Mouse (Mus musculus): ENCODE results near the gene Dach1. TPM values are rescaled to one million over a fixed set of nuclear protein-coding genes. Genes with fewer than 3 reads are reported as not detected.

The Dach1 gene
- polyA plus RNA-seq, 1 experiment from 2014 or later: 15.4 TPM

- Histone ChIP-seq H3K36me3 (replicated peaks) (peaks cover 9% of the 10 kb centered on the region; the same call in 1 of the 2 replicates), H3K4me1 (peaks cover 29% of the 10 kb centered on the region), H3K27ac (no peak overlapping the region), H3K9me3 (no peaks in the 10 kb centered on the region), H3K27me3 (ENCODE audit: poor library complexity, severe bottlenecking) (no peaks in the 10 kb centered on the region), H3K4me3 (no peak overlapping the region)
- no peak for DNase-seq (ENCODE audit: extremely low spot score, low spot score)
- WGBS: 82% methylated on average over 7 of the region's 7 CpGs
Observed at GRCm38 (mm10) chr14:98155725-98156392, 13.7 kb downstream of the Dach1 start.

GRCm38 (mm10) chr14:98154832-98155422 is 14.6 kb downstream of the Dach1 start:
- 50% methylated on average over 7 of the region's 7 CpGs for WGBS
- H3K27me3 ChIP-seq (ENCODE audit: poor library complexity, severe bottlenecking): no peaks in the 10 kb centered on the region
- H3K9me3 ChIP-seq: no peaks in the 10 kb centered on the region
- H3K4me1 ChIP-seq: peaks cover 29% of the 10 kb centered on the region
- peaks cover 9% of the 10 kb centered on the region; the same call in 1 of the 2 replicates for H3K36me3 ChIP-seq (replicated peaks)
- H3K27ac ChIP-seq: no peak overlapping the region
- DNase-seq (ENCODE audit: extremely low spot score, low spot score): no peak
- no peak overlapping the region for H3K4me3 ChIP-seq

GRCm38 (mm10) chr14:98141758-98142157 is 27.8 kb downstream of the Dach1 start:
- WGBS: 78% methylated on average over 2 of the region's 2 CpGs
- Histone ChIP-seq H3K9me3 (no peaks in the 10 kb centered on the region), H3K27ac (no peak overlapping the region), H3K27me3 (ENCODE audit: poor library complexity, severe bottlenecking) (no peaks in the 10 kb centered on the region), H3K36me3 (replicated peaks) (peaks cover 6% of the 10 kb centered on the region), H3K4me3 (no peak overlapping the region), H3K4me1 (peaks cover 42% of the 10 kb centered on the region)
- no peak for DNase-seq (ENCODE audit: extremely low spot score, low spot score)

- Histone ChIP-seq H3K4me3 (no peak overlapping the region), H3K4me1 (peaks cover 65% of the 10 kb centered on the region), H3K36me3 (replicated peaks) (peaks cover 4% of the 10 kb centered on the region; the same call in 1 of the 2 replicates), H3K9me3 (no peaks in the 10 kb centered on the region), H3K27me3 (ENCODE audit: poor library complexity, severe bottlenecking) (no peaks in the 10 kb centered on the region), H3K27ac (no peak overlapping the region)
- WGBS: 47% methylated on average over 3 of the region's 3 CpGs
- no peak for DNase-seq (ENCODE audit: extremely low spot score, low spot score)
Observed at GRCm38 (mm10) chr14:98138873-98139665, 30.5 kb downstream of the Dach1 start.

- Histone ChIP-seq H3K4me1 (peaks cover 66% of the 10 kb centered on the region), H3K36me3 (replicated peaks) (peaks cover 8% of the 10 kb centered on the region), H3K27ac (no peak overlapping the region), H3K27me3 (ENCODE audit: poor library complexity, severe bottlenecking) (no peaks in the 10 kb centered on the region), H3K4me3 (no peak overlapping the region), H3K9me3 (no peaks in the 10 kb centered on the region)
- 29% methylated on average over 4 of the region's 4 CpGs for WGBS
- DNase-seq (ENCODE audit: extremely low spot score, low spot score): no peak
Observed at GRCm38 (mm10) chr14:98134546-98134945, 35.0 kb downstream of the Dach1 start.

GRCm38 (mm10) chr14:98123032-98123431 is 46.5 kb downstream of the Dach1 start:
- H3K9me3 ChIP-seq: no peaks in the 10 kb centered on the region
- no peak overlapping the region for H3K4me3 ChIP-seq
- peaks cover 35% of the 10 kb centered on the region for H3K36me3 ChIP-seq (replicated peaks)
- DNase-seq (ENCODE audit: extremely low spot score, low spot score): no peak
- H3K27me3 ChIP-seq (ENCODE audit: poor library complexity, severe bottlenecking): no peaks in the 10 kb centered on the region
- no peak overlapping the region for H3K27ac ChIP-seq
- WGBS: 58% methylated on average over 1 of the region's 1 CpGs
- H3K4me1 ChIP-seq: peaks cover 5% of the 10 kb centered on the region; the same call in 1 of the 2 replicates

GRCm38 (mm10) chr14:98116627-98117026 is 52.9 kb downstream of the Dach1 start:
- Histone ChIP-seq H3K9me3 (no peaks in the 10 kb centered on the region), H3K27me3 (ENCODE audit: poor library complexity, severe bottlenecking) (no peaks in the 10 kb centered on the region), H3K36me3 (replicated peaks) (peaks cover 15% of the 10 kb centered on the region), H3K4me1 (peaks cover 21% of the 10 kb centered on the region), H3K4me3 (no peak overlapping the region), H3K27ac (no peak overlapping the region)
- WGBS: 65% methylated on average over 1 of the region's 1 CpGs
- DNase-seq (ENCODE audit: extremely low spot score, low spot score): no peak

- no peak for DNase-seq (ENCODE audit: extremely low spot score, low spot score)
- no peak overlapping the region for H3K4me3 ChIP-seq
- peaks cover 12% of the 10 kb centered on the region for H3K36me3 ChIP-seq (replicated peaks)
- H3K4me1 ChIP-seq: peaks cover 54% of the 10 kb centered on the region
- WGBS: 90% methylated on average over 1 of the region's 1 CpGs
- H3K27ac ChIP-seq: no peak overlapping the region
- no peaks in the 10 kb centered on the region for H3K27me3 ChIP-seq (ENCODE audit: poor library complexity, severe bottlenecking)
- H3K9me3 ChIP-seq: no peaks in the 10 kb centered on the region
Observed at GRCm38 (mm10) chr14:98113106-98113505, 56.5 kb downstream of the Dach1 start.

GRCm38 (mm10) chr14:98109929-98110328 is 59.6 kb downstream of the Dach1 start:
- Histone ChIP-seq H3K9me3 (no peaks in the 10 kb centered on the region), H3K4me1 (peaks cover 77% of the 10 kb centered on the region), H3K27ac (peak overlapping the region; percentile 79), H3K4me3 (no peak overlapping the region), H3K27me3 (ENCODE audit: poor library complexity, severe bottlenecking) (no peaks in the 10 kb centered on the region), H3K36me3 (replicated peaks) (peaks cover 12% of the 10 kb centered on the region)
- 88% methylated on average over 2 of the region's 2 CpGs for WGBS
- no peak for DNase-seq (ENCODE audit: extremely low spot score, low spot score)

- Histone ChIP-seq H3K36me3 (replicated peaks) (peaks cover 12% of the 10 kb centered on the region), H3K27ac (peak overlapping the region; percentile 79), H3K9me3 (no peaks in the 10 kb centered on the region), H3K27me3 (ENCODE audit: poor library complexity, severe bottlenecking) (no peaks in the 10 kb centered on the region), H3K4me3 (no peak overlapping the region), H3K4me1 (peaks cover 74% of the 10 kb centered on the region)
- peak; percentile 39 for DNase-seq (ENCODE audit: extremely low spot score, low spot score)
- WGBS: 6% methylated on average over 3 of the region's 3 CpGs
Observed at GRCm38 (mm10) chr14:98108764-98109163, 60.8 kb downstream of the Dach1 start.

GRCm38 (mm10) chr14:98106208-98106607 is 63.4 kb downstream of the Dach1 start:
- Histone ChIP-seq H3K27me3 (ENCODE audit: poor library complexity, severe bottlenecking) (no peaks in the 10 kb centered on the region), H3K4me3 (no peak overlapping the region), H3K4me1 (peaks cover 78% of the 10 kb centered on the region), H3K27ac (peak overlapping the region; percentile 41; the same call in 1 of the 2 replicates), H3K9me3 (no peaks in the 10 kb centered on the region), H3K36me3 (replicated peaks) (0 out of 2 replicates have a peak, but pooled peaks cover 2% of the 10 kb centered on the region)
- no peak for DNase-seq (ENCODE audit: extremely low spot score, low spot score)

GRCm38 (mm10) chr14:98104314-98104955 is 65.1 kb downstream of the Dach1 start:
- H3K9me3 ChIP-seq: no peaks in the 10 kb centered on the region
- H3K36me3 ChIP-seq (replicated peaks): no peaks in the 10 kb centered on the region
- H3K27ac ChIP-seq: no peak overlapping the region
- WGBS: 90% methylated on average over 10 of the region's 10 CpGs
- no peak for DNase-seq (ENCODE audit: extremely low spot score, low spot score)
- no peaks in the 10 kb centered on the region for H3K27me3 ChIP-seq (ENCODE audit: poor library complexity, severe bottlenecking)
- H3K4me1 ChIP-seq: peaks cover 69% of the 10 kb centered on the region
- no peak overlapping the region for H3K4me3 ChIP-seq
